ENCODE assay signal across 8 mouse cellular contexts in genomic region chr4:138216200-138216890, GRCm38 (mm10). TPM values are rescaled to one million over a fixed set of nuclear protein-coding genes. Genes with fewer than 3 reads are reported as not detected.
DNase-seq lines count a peak whose midpoint lies in the region; ATAC-seq and TF ChIP-seq lines count a peak whose summit lies in the region.

TSS of gene Hp1bp3 (plus strand) at chr4:138216296.

- H3K4me3 ChIP-seq in hindbrain, embryonic 12.5 days = peak within 1 kb of the TSS; percentile 100
- H3K4me3 ChIP-seq in lung, postnatal 0 days (ENCODE audit: low read depth, low read length) = peak within 1 kb of the TSS; percentile 96

- peaks cover 33% of the 10 kb centered on the region for H3K4me1 ChIP-seq in hindbrain, embryonic 12.5 days
- peaks cover 12% of the 10 kb centered on the region; the same call in 1 of the 2 replicates for H3K4me1 ChIP-seq in lung, postnatal 0 days (ENCODE audit: insufficient read depth, low read depth, low read length)

- DNase-seq in Patski (ENCODE audit: low read depth, low spot score) = no peak
- DNase-seq in cerebellum, postnatal 14 days = peak; percentile 85 to 88
- peak; percentile 52 to 71 for DNase-seq in frontal cortex, postnatal 14 days (ENCODE audit: low spot score in 2 of 2)
- peak; percentile 76 to 89 for DNase-seq in layer of hippocampus, postnatal 10 days (ENCODE audit: low spot score in 2 of 2)
- peak; percentile 81 for DNase-seq in lung, postnatal 0 days (ENCODE audit: low spot score)
- peak; percentile 63 for DNase-seq in ovary, postnatal 10 days (ENCODE audit: low spot score)
- DNase-seq in thymus, postnatal 14 days = peak; percentile 89

- H3K9me3 ChIP-seq in hindbrain, embryonic 12.5 days (replicated peaks) = no peaks in the 10 kb centered on the region
- no peaks in the 10 kb centered on the region for H3K9me3 ChIP-seq in lung, postnatal 0 days (ENCODE audit: low read length)

- no peak for TF ChIP-seq EP300 in lung, postnatal 0 days (IDR thresholded peaks at IDR 0.05)

- under 1% methylated on average over 76 of the region's 84 CpGs for WGBS in hindbrain, embryonic 12.5 days
- under 1% methylated on average over 69 of the region's 84 CpGs for WGBS in lung, postnatal 0 days

- H3K4me2 ChIP-seq in hindbrain, embryonic 12.5 days (replicated peaks) = peak within 1 kb of the TSS; percentile 85
- peak within 1 kb of the TSS; percentile 81 for H3K4me2 ChIP-seq in lung, postnatal 0 days (replicated peaks; ENCODE audit: low read depth, low read length)

- H3K36me3 ChIP-seq in hindbrain, embryonic 12.5 days = 0 out of 2 replicates have a peak, but pooled peaks cover 9% of the 10 kb centered on the region
- H3K36me3 ChIP-seq in lung, postnatal 0 days (ENCODE audit: insufficient read depth, low read length) = no peaks in the 10 kb centered on the region

- peak within 1 kb of the TSS; percentile 98 for H3K9ac ChIP-seq in hindbrain, embryonic 12.5 days
- H3K9ac ChIP-seq in lung, postnatal 0 days (replicated peaks; ENCODE audit: low read depth) = peak within 1 kb of the TSS; percentile 94

- in situ Hi-C loops in Patski (cut with MboI; ENCODE audit: low pct_unique_long_range_greater_than_20kb) = no loop called here

- CTCF ChIA-PET in Patski (lab: Charles Lee) = no interaction called here

- peak; percentile 29 for ATAC-seq in Patski
- peak; percentile 84 for ATAC-seq in hindbrain, embryonic 12.5 days (ENCODE audit: low FRiP score)
- peak; percentile 67 for ATAC-seq in lung, postnatal 0 days

- H3K27me3 ChIP-seq in Patski = no peaks in the 10 kb centered on the region
- no peaks in the 10 kb centered on the region for H3K27me3 ChIP-seq in hindbrain, embryonic 12.5 days
- no peaks in the 10 kb centered on the region for H3K27me3 ChIP-seq in lung, postnatal 0 days (replicated peaks; ENCODE audit: insufficient read depth, low read length)

- peak within 1 kb of the TSS; percentile 100 for H3K27ac ChIP-seq in hindbrain, embryonic 12.5 days
- H3K27ac ChIP-seq in lung, postnatal 0 days (ENCODE audit: low read length) = peak within 1 kb of the TSS; percentile 100

- POLR2A ChIA-PET in Patski (lab: Charles Lee) = no interaction called here

- no peak for TF ChIP-seq CTCF in Patski (IDR thresholded peaks at IDR 0.05)
- TF ChIP-seq CTCF in lung, postnatal 0 days (IDR thresholded peaks at IDR 0.05) = no peak

RNA-seq across cellular contexts. Expression of gene Hp1bp3, which starts in this region (rescaled TPM):
- 112 TPM for polyA plus RNA-seq in Patski (2021)
- 202 and 220 TPM in 2 replicates for polyA plus RNA-seq in hindbrain, embryonic 12.5 days (2016; fragmentation: Nextera tagmentation; extraction: Ambion mirVana)
- total RNA-seq in layer of hippocampus, postnatal 10 days (2021) = 100 to 1,000 TPM; 158 to 161 TPM
- 129 and 135 TPM in 2 replicates for polyA plus RNA-seq in lung, postnatal 0 days (2015; fragmentation: Nextera tagmentation; extraction: Ambion mirVana)

Comparison
In these comparisons a context has a peak if more than half of its experiments do, and no peak if none do; other contexts are left out.
1. ATAC-seq: peak in every context shown above with its lines; median percentile 84 in hindbrain, embryonic 12.5 days; 67 in lung, postnatal 0 days; 29 in Patski.